Mouse (Mus musculus): ENCODE measurements at regions not wholly inside any gene's neighbourhood (a gene's known extent, or its start where the extent isn't known, plus 50 kb on each side); places are given as distances from the start of the nearest gene placed in this dataset.

- no peak; the same call in 1 of the 2 replicates for ATAC-seq (ENCODE audit: low TSS enrichment)
These were observed 786.6 kb upstream of the Celf2 start for GRCm38 (mm10) chr2:8296001-8296400.

- ATAC-seq (ENCODE audit: low TSS enrichment), result no peak
These were observed 782.0 kb upstream of the Celf2 start for GRCm38 (mm10) chr2:8291357-8291756.

GRCm38 (mm10) chr2:8287403-8287802 lies 778.0 kb upstream of the Celf2 start:
- no peak for ATAC-seq (ENCODE audit: low TSS enrichment)

- peak; percentile 90 for ATAC-seq (ENCODE audit: low TSS enrichment)
These were observed 766.9 kb upstream of the Celf2 start for GRCm38 (mm10) chr2:8276127-8276773.

Data from frontal cortex, adult (tissue).